Mouse (Mus musculus) heart, postnatal 10 days (tissue): ENCODE measurements at regions not wholly inside any gene's neighbourhood (a gene's known extent, or its start where the extent isn't known, plus 50 kb on each side); places are given as distances from the start of the nearest gene placed in this dataset.
"Not testable (repeated sequence)": the region's sequence is repeated elsewhere in the genome, so short reads cannot be mapped to it uniquely, and the experiment has no call there.

Experiments
- DNase-seq, 2 experiments: peaks; one replicate each; pipeline ENCODE4 v3.0.0; 2021
- intact Hi-C: fragments of 180-260 bp; cut with DNase I; formaldehyde crosslinking; loops from one replicate; pipeline ENCODE4 v1.15.1; 2025

GRCm38 (mm10) chr1:161632098-161632497 is 137.6 kb downstream of the Tnfsf18 start:
- intact Hi-C loops, result no loop called here
- DNase-seq, result no peak

GRCm38 (mm10) chr1:161621291-161621690 is 126.8 kb downstream of the Tnfsf18 start:
- no peak for DNase-seq
- intact Hi-C loops, result no loop called here

- intact Hi-C loops, result not testable (repeated sequence)
Observed at GRCm38 (mm10) chr1:161614091-161614490, 119.6 kb downstream of the Tnfsf18 start.

GRCm38 (mm10) chr1:161613658-161614057 is 119.2 kb downstream of the Tnfsf18 start:
- DNase-seq, intact Hi-C loops: not testable (repeated sequence)

More at GRCm38 (mm10) chr1:161614091-161614490, 119.6 kb downstream of the Tnfsf18 start:
- DNase-seq, result not testable (repeated sequence)

GRCm38 (mm10) chr1:161607446-161607845 is 113.0 kb downstream of the Tnfsf18 start:
- DNase-seq, result no peak
- intact Hi-C loops, result no loop called here

- no peak for DNase-seq
- intact Hi-C loops, result loop anchor here (2.0 to 5.0 kb wide), 3 partner anchors 80 to 201 kb away; no protein-coding TSS in a partner anchor
Observed at GRCm38 (mm10) chr1:161602150-161602549, 107.7 kb downstream of the Tnfsf18 start.

GRCm38 (mm10) chr1:161601167-161601566 is 106.7 kb downstream of the Tnfsf18 start:
- intact Hi-C loops, result loop anchor here (5.0 kb wide), 2 partner anchors 79 to 86 kb away; no protein-coding TSS in a partner anchor
- DNase-seq, result no peak

- intact Hi-C loops, result no loop called here
- DNase-seq, result peak in 1 of 2 experiments; percentile 18
Observed at GRCm38 (mm10) chr1:161598167-161598566, 103.7 kb downstream of the Tnfsf18 start.

GRCm38 (mm10) chr1:161576530-161576929 is 82.1 kb downstream of the Tnfsf18 start:
- peak; percentile 12 to 23 for DNase-seq
- intact Hi-C loops, result no loop called here

GRCm38 (mm10) chr1:161575939-161576338 is 81.5 kb downstream of the Tnfsf18 start:
- DNase-seq, result no peak
- intact Hi-C loops, result no loop called here

- intact Hi-C loops, result no loop called here
- no peak for DNase-seq
Observed at GRCm38 (mm10) chr1:161575171-161575570, 80.7 kb downstream of the Tnfsf18 start.

- no peak for DNase-seq
- intact Hi-C loops, result no loop called here
Observed at GRCm38 (mm10) chr1:161570762-161571161, 76.3 kb downstream of the Tnfsf18 start.

- DNase-seq, result no peak
Observed at GRCm38 (mm10) chr1:161567826-161568225, 73.4 kb downstream of the Tnfsf18 start.

GRCm38 (mm10) chr1:161560368-161560767 is 65.9 kb downstream of the Tnfsf18 start:
- no peak for DNase-seq
- intact Hi-C loops, result no loop called here

More at GRCm38 (mm10) chr1:161567826-161568225, 73.4 kb downstream of the Tnfsf18 start:
- intact Hi-C loops, result no loop called here
